Mouse (Mus musculus) liver, postnatal 0 days (tissue): Measurements from ENCODE around the gene Bicra. TPM values are rescaled to one million over a fixed set of nuclear protein-coding genes. Genes with fewer than 3 reads are reported as not detected.
A peak's percentile ranks its signal among the peaks of the same experiment; 100 is the strongest.

Source experiments
- ATAC-seq: fragments of 200-750 bp; cut with Nextera tagmentation; 2 replicates; pipeline ENCODE4 v1.8.0; 2017; ENCODE audit warnings: mild to moderate bottlenecking, moderate library complexity
- DNase-seq: peaks from one replicate; pipeline ENCODE4 v3.0.0-alpha.2; 2016
- H3K27ac ChIP-seq: fragments of 300-500 bp; sonication (generic); 2 replicates; pipeline ENCODE4 v1.5.1; 2014; ENCODE audit warnings: antibody characterized with exemption, moderate library complexity, mild to moderate bottlenecking, low read depth
- H3K27me3 ChIP-seq: fragments of 300-500 bp; sonication (generic); 2 replicates; pipeline ENCODE4 v1.6.1; 2014; ENCODE audit warnings: low read length, control low read depth, mixed read lengths; ENCODE audit not compliant: insufficient read depth
- H3K36me3 ChIP-seq: fragments of 300-500 bp; sonication (generic); replicated peaks from 2 replicates; pipeline ENCODE4 v1.6.1; 2014; ENCODE audit warnings: mild to moderate bottlenecking, control low read depth, low read length, moderate library complexity, mixed read lengths; ENCODE audit not compliant: insufficient read depth
- H3K4me1 ChIP-seq: fragments of 300-500 bp; sonication (generic); 2 replicates; pipeline ENCODE4 v1.6.1; 2014; ENCODE audit warnings: antibody characterized with exemption, mild to moderate bottlenecking, control low read depth; ENCODE audit not compliant: insufficient read depth
- H3K4me2 ChIP-seq: fragments of 300-500 bp; sonication (generic); 2 replicates; pipeline ENCODE4 v1.6.1; 2014; ENCODE audit warnings: low read depth, mild to moderate bottlenecking, low read length, moderate library complexity, mixed read lengths
- H3K4me3 ChIP-seq: fragments of 300-500 bp; sonication (generic); 2 replicates; pipeline ENCODE4 v1.5.1; 2014; ENCODE audit warnings: low read depth, low read length
- H3K9ac ChIP-seq: fragments of 300-500 bp; sonication (generic); replicated peaks from 2 replicates; pipeline ENCODE4 v1.6.1; 2014; ENCODE audit warnings: mild to moderate bottlenecking, moderate library complexity
- H3K9me3 ChIP-seq: fragments of 300-500 bp; sonication (generic); 2 replicates; pipeline ENCODE4 v1.6.1; 2016; ENCODE audit warnings: mild to moderate bottlenecking, control low read depth, low read length, mixed read lengths
- CTCF ChIP-seq: sonication (generic); IDR thresholded peaks from 2 replicates; pipeline ENCODE4 v1.5.1; 2016; ENCODE audit warnings: antibody characterized with exemption, low read depth
- EP300 ChIP-seq: IDR thresholded peaks from 2 replicates; pipeline ENCODE4 v1.6.1; 2016; ENCODE audit warnings: antibody characterized with exemption, low read depth, mild to moderate bottlenecking
- WGBS: fragments of 180-500 bp; shearing (Covaris S2); extraction: QIAGEN DNeasy Blood & Tissue Kit; methylation state at CpG from one replicate; pipeline ENCODE4 v1.1.7; 2014; ENCODE audit not compliant: insufficient replicate concordance; 5-methylcytosine and 5-hydroxymethylcytosine counted together
- polyA plus RNA-seq: library from polyadenylated mRNA; unstranded; fragments of >200 nt; fragmentation: Nextera tagmentation; extraction: Ambion mirVana; gene quantifications from 2 replicates; pipeline ENCODE4 v1.2.1, GENCODE M21; 2015

The Bicra gene
- polyA plus RNA-seq, 1 experiment from 2014 or later, result 1.0 TPM

DNA sequence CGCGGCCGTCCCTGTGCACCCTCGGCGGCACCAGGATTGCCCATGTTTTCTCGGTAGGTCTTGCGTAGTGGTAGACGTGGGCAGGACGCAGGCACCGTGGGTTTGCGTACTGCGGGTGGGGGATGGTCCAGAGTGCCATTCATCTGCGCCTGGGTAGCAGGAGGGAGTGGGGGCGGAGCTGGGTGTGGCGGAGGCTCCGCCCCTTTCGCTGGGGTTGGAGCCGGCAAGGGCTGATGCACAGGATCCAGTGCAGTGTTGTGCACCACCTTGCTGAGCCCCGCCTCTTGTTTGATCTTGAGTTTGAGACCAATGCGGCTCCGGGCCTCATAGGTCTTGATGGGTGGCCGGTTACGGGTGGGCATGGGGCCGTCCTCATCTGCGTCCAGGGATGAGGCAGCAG lies 75.5 kb downstream of the Bicra start:
- WGBS, result 82% methylated on average over 25 of the region's 25 CpGs
- 0 out of 2 replicates have a peak, but pooled peaks cover 3% of the 10 kb centered on the region for H3K9me3 ChIP-seq
- ATAC-seq (no peak), DNase-seq (no peak)
- peaks cover 48% of the 10 kb centered on the region for H3K36me3 ChIP-seq
- no peak overlapping the region for H3K27ac ChIP-seq
- peaks cover 1% of the 10 kb centered on the region for H3K4me1 ChIP-seq
- H3K4me2 ChIP-seq, result no peak overlapping the region
- H3K9ac ChIP-seq, result no peak overlapping the region
- H3K27me3 ChIP-seq, result no peaks in the 10 kb centered on the region
- no peak overlapping the region for H3K4me3 ChIP-seq
- no peak for TF ChIP-seq EP300

DNA sequence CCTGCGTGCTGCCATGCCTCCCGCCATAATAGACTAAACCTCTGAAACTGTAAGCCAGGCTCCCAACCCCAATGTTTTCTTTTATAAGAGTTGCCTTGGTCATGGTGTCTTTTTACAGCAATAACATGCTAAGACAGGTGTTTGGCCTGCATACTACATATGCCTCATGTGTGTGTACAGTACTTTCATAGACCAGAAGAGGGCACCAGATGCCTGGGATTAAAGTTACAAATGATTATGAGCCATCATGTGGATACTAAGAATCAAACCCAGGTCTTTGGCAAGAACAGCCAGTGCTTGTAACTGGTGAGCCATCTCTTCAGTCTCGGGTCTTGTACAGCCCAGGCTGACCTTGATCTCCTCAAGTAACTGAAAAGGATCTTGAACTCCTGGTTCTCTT lies 78.0 kb downstream of the Bicra start:
- no peak overlapping the region for H3K9ac ChIP-seq
- DNase-seq (no peak), ATAC-seq (no peak)
- no peak overlapping the region for H3K4me2 ChIP-seq
- H3K27ac ChIP-seq, result no peak overlapping the region
- H3K9me3 ChIP-seq, result 0 out of 2 replicates have a peak, but pooled peaks cover 3% of the 10 kb centered on the region
- H3K27me3 ChIP-seq, result no peaks in the 10 kb centered on the region
- H3K4me1 ChIP-seq, result peaks cover 3% of the 10 kb centered on the region
- peaks cover 30% of the 10 kb centered on the region for H3K36me3 ChIP-seq
- WGBS, result 83% methylated on average over 3 of the region's 3 CpGs
- TF ChIP-seq EP300 (no peak), CTCF (peak; percentile 54)
- H3K4me3 ChIP-seq, result no peak overlapping the region

- H3K36me3 ChIP-seq, result peaks cover 20% of the 10 kb centered on the region
- H3K27me3 ChIP-seq, result no peaks in the 10 kb centered on the region
- TF ChIP-seq EP300 (no peak), CTCF (no peak)
- H3K9me3 ChIP-seq, result 0 out of 2 replicates have a peak, but pooled peaks cover 3% of the 10 kb centered on the region
- WGBS, result 80% methylated on average over 8 of the region's 8 CpGs
- ATAC-seq (no peak), DNase-seq (no peak)
- no peak overlapping the region for H3K4me2 ChIP-seq
- H3K4me3 ChIP-seq, result no peak overlapping the region
- H3K9ac ChIP-seq, result no peak overlapping the region
- no peak overlapping the region for H3K27ac ChIP-seq
- peaks cover 6% of the 10 kb centered on the region for H3K4me1 ChIP-seq
Measured at GRCm38 (mm10) chr7:15968322-15968721, 79.4 kb downstream of the Bicra start.

DNA sequence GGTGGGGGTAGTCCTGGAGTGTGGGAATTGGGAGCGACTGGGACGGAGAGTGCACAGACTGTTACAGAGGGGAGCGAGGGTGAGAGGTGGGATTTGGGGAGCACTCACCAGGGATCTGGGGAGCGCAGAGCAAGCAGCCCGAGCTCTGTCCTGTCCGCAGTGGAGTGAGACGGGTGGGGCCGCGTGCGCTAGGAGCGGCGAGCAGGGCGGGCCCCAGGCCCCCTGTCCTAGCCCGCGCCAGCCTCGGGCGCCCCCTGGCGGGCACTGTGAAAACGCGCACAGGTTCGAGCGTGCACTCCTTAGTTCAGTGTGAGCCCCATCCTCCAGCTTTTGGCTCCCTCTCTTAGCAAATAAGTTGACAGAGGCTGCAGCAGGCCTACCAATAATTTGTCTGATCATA lies 80.4 kb downstream of the Bicra start, which contains the start of gene Ehd2:
Gene Ehd2, minus strand, starts transcription at position 256 of the 400 bp plus-strand sequence.
- no peak within 1 kb of the TSS for H3K27ac ChIP-seq
- peaks cover 10% of the 10 kb centered on the region for H3K36me3 ChIP-seq
- peak; percentile 88 for ATAC-seq
- TF ChIP-seq CTCF, result peak; percentile 94
- no peak for TF ChIP-seq EP300
- peak; percentile 77 for DNase-seq
- H3K27me3 ChIP-seq, result no peaks in the 10 kb centered on the region
- H3K4me1 ChIP-seq, result peaks cover 6% of the 10 kb centered on the region
- H3K9me3 ChIP-seq, result 0 out of 2 replicates have a peak, but pooled peaks cover 3% of the 10 kb centered on the region
- H3K4me2 ChIP-seq, result peak within 1 kb of the TSS; percentile 66
- 0 out of 2 replicates have a peak within 1 kb of the TSS, but pooled peaks have one; percentile 51 for H3K9ac ChIP-seq
- peak within 1 kb of the TSS; percentile 41 for H3K4me3 ChIP-seq
- 2% methylated on average over 14 of the region's 22 CpGs for WGBS

DNA sequence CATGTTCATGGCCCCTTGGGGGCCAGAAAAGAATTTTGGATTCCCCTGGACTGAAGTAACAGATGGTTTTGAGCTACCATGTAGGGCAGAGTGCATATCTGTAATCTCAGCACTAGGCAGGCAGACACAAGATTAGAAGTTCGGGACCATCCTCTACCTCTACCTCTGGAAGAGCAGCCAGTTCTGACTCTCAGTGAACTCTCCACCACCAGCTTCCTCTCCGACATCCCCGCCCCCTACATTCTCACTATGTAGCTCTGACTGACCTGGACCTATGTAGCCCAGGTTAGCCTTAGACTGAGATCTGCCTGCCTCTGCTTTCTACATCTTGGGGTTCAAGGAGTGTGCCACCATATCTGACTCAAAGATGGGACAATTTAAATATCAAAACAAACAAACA lies 81.2 kb downstream of the Bicra start:
- Histone ChIP-seq H3K27ac (no peak overlapping the region), H3K9me3 (0 out of 2 replicates have a peak, but pooled peaks cover 3% of the 10 kb centered on the region), H3K4me2 (peak overlapping the region; percentile 66; the same call in 1 of the 2 replicates), H3K4me1 (peaks cover 6% of the 10 kb centered on the region), H3K9ac (no peak overlapping the region), H3K36me3 (0 out of 2 replicates have a peak, but pooled peaks cover 2% of the 10 kb centered on the region), H3K4me3 (peak overlapping the region; percentile 41; the same call in 1 of the 2 replicates), H3K27me3 (no peaks in the 10 kb centered on the region)
- ATAC-seq (no peak), DNase-seq (no peak)
- WGBS, result 42% methylated on average over 3 of the region's 3 CpGs
- TF ChIP-seq EP300, result no peak
- TF ChIP-seq CTCF, result no peak

DNA sequence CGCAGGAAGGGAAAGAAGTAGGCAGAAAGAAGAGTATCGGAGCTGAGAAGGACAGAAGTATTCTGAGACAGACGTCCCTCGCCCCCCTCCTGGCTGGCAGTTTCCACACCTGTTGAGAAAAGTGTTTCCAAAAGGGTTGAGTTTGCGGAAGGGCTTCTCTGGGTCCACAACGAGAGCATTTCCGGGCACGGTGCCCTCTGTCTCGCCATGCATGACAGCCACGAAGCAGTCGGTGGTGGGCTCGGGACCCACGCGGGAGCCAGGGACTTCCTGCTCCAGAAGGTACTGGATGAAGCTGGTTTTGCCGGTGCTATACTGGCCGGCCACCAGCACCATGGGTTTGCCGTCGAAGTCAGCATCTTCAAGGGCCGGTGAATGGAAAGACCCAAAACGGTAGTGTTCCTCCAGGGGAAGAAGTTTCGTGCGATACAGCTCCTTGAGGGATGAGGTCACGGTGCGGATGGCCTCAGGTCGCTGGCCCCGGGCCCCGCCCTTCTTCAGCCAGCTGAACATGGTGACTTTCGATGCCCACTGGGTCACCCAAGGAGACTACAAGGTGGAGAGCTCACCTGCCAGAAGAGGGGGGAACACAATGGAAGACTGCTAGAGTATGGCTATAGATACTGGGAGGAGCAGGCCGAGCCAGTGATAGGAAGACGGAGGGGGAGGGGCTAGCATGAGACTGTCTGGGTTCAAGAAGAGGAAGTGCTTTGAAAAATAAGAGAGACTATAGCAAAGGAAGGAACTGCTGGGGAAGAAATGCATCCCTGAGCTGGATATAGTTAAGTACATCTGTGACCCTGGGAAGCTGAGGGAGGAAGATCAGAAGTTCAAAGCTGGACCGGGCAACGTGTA lies 83.7 kb downstream of the Bicra start:
- Histone ChIP-seq H3K9ac (no peak overlapping the region), H3K27ac (peak overlapping the region; percentile 60), H3K4me1 (peaks cover 6% of the 10 kb centered on the region), H3K4me2 (no peak overlapping the region), H3K36me3 (no peaks in the 10 kb centered on the region), H3K27me3 (no peaks in the 10 kb centered on the region), H3K4me3 (no peak overlapping the region), H3K9me3 (no peaks in the 10 kb centered on the region)
- ATAC-seq, result no peak
- no peak for DNase-seq
- TF ChIP-seq EP300, result no peak
- TF ChIP-seq CTCF, result no peak
- WGBS, result 59% methylated on average over 32 of the region's 32 CpGs
